Mouse (Mus musculus): Measurements from ENCODE around the gene Atp8a2. TPM values are rescaled to one million over a fixed set of nuclear protein-coding genes. Genes with fewer than 3 reads are reported as not detected.

Atp8a2 gene
- polyA plus RNA-seq, 1 experiment, result 16.1 TPM

DNA sequence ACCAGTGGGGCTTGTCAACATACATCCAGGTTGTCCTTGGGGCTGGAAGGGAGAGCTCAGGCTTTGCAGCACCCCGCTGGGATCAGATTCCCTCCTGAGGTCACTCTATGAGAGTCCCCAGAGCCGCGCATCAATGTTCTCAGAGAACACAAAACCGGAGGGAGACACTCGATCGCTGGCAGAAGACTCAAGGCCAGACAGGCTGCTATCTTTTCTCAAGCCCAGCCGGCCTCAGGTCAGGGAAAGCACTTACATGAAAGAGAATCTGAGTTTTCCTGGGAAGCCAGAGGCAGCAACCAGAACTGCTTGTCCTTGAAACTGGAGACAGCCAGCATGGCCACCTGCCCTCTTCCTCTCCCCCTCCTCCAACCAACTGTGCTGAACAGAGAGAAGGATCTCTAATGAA is 519.4 kb downstream of the Atp8a2 start:
- no peak for DNase-seq (ENCODE audit: extremely low spot score in 1 of 2, low spot score in 1 of 2)

DNA sequence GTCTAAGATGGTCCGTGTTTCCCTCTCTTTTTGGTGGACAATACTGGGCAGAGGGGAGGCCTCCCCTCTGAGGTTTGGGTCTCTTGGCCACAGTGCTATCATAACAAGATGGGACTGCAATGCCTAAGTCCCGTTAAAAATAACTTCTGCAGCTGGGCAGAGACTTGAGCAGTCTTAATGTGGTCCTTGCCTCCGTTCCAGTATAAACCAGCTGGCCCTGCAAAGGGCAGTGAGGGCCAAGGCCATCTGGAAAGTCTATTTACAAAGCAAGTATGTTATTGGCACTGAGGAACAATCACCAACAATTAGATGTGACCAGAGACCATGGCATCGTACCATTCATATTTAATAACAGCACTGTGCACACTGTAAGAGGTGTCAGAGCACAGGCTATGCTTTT is 521.6 kb downstream of the Atp8a2 start:
- no peak for DNase-seq (ENCODE audit: extremely low spot score in 1 of 2, low spot score in 1 of 2)

DNA sequence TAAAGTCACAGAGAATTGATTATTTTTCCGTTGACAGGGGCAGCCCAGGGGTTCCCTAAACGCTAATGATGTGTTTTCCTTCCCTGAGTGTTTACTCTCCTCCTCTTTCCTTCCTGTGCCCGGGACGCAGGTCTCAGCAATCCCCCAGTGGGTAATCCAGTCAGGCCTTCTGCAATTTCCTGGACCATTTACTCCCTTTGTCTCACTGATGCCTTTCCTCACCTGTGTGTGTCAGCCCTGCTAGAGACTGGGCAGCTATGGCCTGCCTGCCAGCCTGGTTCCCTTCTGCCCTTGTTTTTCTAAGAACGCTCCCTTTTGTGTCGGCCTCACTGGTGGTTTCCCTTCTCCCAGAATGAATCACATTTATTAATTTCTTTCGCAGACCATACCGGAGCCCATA is 522.4 kb downstream of the Atp8a2 start:
- no peak for DNase-seq (ENCODE audit: extremely low spot score in 1 of 2, low spot score in 1 of 2)

DNA sequence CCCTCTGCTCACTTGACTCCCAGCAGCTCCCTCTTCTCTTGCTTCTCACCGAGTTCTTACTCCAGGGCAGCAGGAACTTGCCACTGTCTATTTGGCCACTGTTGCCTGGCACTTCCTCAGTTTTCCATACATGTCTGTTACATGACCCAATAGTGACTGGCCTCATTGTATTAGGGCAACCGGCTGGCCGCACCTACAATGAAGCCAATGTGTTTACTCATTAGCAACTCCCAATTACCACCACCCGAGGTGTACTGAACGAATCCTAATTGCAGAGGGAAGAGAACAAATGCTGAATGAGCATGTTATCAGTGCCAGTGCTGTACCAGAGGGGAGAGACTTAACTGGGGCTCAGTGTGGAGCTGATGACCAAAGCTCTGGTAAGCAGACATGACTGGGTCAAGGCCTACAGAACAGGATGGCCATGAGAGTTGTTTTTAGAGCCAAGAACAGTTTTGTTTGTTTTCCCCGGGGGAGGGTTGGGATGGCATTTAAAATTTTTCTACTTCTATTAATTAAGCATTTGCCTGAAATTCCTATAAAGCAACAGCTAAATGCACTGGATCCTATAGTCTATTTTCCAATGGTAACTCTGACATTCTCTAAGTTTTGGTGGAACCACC is 524.0 kb downstream of the Atp8a2 start:
- DNase-seq (ENCODE audit: extremely low spot score in 1 of 2, low spot score in 1 of 2), result no peak

DNA sequence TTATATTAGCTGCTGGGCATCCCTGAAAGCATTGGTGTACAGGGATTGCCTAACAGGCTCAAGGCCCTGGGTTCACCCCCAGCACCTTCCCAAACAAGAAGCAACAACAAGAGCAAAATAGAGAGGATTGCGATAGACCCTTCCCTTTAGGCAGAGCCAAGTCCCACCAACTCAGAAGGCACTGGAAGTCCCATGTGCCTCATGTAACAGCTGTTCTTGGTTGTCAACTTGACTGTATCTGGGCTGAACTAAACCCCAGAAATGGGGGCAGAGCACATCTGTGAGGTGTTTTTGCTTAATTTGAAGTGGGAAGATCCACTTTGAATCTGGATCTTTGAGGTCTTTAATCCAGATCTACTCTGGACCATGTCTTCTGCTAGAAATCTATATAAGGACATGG is 539.9 kb downstream of the Atp8a2 start:
- DNase-seq (ENCODE audit: extremely low spot score in 1 of 2, low spot score in 1 of 2), result no peak

DNA sequence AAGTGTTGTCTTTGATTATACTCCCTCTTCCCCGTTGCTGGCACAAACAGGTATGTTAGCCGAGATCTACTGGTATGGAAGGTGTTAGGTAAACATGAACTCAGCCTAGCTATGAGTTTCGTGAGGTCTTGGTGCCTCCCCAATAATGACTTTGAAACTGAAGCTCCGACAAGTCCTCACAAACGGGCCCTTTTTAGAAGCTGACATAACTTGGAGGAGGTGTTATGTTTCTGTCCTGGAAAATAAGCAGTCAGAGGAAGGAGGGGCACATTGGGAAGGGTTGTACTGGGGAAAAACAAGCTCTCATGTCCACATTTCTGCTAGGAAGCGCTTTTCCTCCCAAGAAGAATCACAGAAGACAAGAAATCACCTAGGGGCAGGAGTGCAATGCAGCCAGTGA is 540.4 kb downstream of the Atp8a2 start:
- peak in 1 of 2 experiments; percentile 16 for DNase-seq (ENCODE audit: extremely low spot score in 1 of 2, low spot score in 1 of 2)

DNA sequence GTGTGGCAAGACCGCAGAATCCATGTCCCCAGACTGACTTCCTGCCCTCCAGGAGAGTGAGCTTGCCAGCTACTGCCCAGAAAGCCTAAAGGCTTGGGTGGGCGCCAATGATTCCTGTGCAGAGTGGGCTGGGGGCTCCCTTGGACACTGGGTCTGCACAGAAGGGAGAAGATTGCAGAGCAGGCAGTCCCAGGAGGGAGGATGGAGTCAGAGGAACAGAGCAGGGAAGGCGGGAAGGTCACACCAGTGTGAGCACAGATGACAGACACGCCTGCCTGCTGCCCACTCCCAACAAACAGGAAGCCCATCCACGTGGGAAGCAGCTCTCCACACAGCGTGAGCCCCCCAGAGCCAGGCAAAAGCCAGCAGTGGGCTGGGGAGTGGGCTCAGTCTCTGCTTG is 547.6 kb downstream of the Atp8a2 start:
- no peak for DNase-seq (ENCODE audit: extremely low spot score in 1 of 2, low spot score in 1 of 2)

DNA sequence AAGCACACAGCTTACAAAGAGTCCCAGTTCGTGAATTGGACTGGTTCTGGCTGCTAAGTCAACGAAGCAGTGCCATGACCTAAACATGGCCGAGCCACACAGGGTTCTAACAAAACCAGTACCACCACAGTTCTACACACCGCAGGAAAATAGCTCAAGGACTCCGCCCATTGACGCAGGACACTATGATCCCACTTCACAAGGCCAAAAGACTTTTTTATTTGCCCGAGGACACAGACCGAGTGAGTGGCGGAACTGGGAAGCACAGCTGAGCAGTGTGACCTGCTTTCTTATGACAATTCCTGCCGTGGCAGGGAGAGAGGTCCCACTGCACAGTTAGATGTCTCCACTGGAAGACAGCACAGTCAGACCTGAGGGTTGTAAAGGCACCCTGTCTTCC is 548.4 kb downstream of the Atp8a2 start:
- no peak for DNase-seq (ENCODE audit: extremely low spot score in 1 of 2, low spot score in 1 of 2)

DNA sequence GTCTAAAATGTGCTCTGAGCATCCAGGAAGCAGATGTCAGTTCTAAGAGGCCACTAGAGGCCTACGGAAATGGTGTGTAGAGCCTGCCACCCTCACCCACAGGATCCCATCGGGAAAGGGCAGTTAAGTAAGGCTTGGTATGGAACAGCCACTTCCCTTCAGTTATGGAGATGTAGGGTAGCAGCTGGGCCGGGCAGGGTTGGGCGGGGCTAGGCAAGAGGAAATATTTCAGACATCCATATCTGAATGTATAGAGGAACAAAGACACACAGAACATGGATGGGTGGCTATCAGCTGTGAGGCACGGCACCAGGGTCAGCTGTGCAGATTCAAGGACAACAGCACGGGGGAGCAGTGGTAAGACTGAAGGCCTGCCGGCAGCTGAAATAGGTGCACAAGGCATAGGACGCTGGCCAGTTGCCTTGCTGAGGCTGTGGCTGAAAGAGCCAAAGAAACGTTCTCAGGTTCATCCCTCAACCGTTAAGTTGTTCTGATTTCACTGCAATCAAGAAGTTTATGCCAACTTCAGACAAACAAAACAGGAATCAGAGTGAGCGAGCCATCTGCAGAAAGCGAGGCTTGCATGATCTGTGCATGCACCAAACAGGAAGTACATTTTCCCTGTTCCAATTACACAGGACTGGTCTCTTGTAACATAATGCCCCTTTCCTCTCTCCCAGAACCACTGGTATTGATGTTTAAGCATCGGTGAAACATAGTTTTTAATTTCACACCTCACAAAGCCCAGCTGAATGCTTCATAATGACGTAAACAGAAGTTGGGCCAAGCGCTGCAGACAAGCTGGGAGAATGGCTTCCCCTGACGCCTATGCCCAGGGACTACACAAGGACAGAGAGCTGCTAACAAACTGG is 549.9 kb downstream of the Atp8a2 start:
- DNase-seq (ENCODE audit: extremely low spot score in 1 of 2, low spot score in 1 of 2), result no peak

DNA sequence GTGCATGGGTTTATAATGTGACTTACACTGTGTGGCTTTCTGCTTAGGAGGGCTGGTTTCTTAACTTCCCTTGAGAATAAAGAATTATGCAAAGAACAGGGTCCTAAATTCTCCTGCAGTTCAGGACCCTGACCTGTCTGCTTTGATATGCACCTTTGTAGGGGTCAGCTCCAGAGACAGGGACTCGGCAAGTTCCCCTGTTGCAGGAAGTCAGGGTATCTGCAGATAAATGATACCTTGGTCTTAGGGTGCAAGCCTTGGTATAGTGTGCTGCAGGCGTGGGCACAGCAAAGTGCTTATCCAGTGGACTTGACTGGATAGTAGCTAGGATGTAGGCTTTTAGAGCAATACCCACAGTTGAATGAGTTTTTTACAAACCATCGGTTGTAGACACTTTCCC is 552.1 kb downstream of the Atp8a2 start:
- DNase-seq (ENCODE audit: extremely low spot score in 1 of 2, low spot score in 1 of 2), result no peak

DNA sequence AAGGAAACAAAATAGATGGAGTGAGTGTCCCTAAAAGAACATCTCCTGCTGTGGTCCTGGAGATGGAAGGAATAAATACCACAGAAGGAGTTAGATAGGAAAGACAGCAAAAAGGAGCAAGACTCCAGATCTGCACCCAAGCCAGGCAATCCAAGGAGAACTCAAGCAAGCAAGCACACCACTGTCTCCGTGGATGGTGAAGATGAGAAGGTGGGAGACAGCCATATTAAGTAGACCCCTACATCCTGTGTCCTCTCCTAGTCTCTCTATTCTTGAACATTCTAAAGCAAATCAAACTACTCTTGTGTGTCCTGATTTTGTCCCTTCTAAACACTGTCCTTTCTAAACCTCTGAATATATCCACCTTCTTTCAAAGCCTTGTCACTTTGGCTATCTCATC is 552.8 kb downstream of the Atp8a2 start:
- DNase-seq (ENCODE audit: extremely low spot score in 1 of 2, low spot score in 1 of 2), result no peak

DNA sequence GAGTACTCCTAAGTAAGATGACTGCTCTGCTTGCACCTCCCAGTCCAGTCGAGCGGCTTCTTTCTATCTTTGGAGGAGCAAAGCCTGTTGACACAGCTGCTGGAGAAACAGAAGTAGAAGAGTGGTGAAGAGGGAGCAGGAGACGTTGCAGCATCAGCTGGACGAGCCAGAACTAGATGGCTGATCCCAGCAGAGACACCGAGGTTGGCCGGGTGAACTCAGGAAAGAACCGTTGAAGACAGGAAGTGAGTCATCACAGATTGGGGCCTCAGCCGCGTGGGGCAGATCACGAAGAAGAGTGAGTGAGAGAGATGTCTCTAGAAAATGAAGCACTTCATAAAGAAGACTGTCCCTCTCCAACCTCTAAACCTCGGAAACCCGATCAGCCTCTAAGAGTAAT is 553.4 kb downstream of the Atp8a2 start:
- no peak for DNase-seq (ENCODE audit: extremely low spot score in 1 of 2, low spot score in 1 of 2)

DNA sequence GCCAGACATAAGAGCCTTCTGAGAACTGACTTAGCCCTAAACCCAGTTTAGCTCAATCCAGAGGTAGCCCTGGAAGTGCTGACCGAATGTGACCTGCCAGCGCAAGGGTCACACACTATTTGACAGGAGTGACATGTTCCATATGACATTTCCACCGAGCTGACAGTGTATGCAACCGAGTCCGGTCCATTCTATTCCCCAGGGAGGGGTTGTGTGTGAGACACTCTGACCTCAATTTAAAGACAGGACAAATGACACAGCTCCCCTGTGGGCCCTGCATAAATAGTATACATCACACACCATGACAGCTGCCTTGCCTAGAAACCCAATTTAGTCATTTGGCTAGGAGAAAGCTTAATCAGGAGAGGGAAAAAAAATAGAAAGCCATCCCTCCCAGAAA is 555.1 kb downstream of the Atp8a2 start:
- no peak for DNase-seq (ENCODE audit: extremely low spot score in 1 of 2, low spot score in 1 of 2)

DNA sequence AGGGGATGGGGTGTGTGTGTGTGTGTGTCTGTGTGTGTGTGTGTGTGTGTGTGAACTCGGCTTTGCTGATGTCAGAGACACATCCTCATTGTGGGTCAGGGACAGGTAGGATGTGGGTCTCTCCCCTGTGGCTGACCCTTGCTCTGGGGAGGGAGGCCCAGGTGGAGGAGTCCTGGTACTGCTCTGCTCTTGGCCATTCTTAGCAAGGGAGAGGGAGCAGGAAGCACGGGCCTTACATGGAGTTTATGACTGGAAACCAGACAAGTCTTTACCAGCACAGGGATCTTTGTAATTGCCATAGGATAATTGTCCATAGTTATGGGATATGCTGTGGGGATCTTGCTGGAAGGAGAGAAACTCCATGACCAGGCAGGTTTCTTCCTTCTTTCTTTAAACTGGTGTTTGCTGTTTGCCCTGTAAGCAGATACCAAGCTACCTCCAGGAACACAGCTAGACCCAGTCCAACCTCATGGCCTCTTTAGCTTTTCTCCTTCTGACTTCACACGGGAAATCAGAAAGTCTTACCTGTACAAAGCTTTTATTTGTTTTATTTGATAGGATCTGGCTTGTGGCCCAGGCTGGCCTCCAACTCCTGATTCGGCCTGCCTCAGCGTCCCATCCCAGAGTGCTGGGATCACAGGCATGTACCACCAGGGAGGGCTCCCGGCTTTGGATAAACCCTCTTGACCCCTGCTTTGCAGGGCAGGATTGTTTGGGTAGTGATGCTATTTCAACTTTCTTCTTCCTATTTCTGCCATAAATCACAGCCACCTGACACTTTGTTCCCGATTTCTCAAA is 557.9 kb downstream of the Atp8a2 start:
- DNase-seq (ENCODE audit: extremely low spot score in 1 of 2, low spot score in 1 of 2), result no peak

DNA sequence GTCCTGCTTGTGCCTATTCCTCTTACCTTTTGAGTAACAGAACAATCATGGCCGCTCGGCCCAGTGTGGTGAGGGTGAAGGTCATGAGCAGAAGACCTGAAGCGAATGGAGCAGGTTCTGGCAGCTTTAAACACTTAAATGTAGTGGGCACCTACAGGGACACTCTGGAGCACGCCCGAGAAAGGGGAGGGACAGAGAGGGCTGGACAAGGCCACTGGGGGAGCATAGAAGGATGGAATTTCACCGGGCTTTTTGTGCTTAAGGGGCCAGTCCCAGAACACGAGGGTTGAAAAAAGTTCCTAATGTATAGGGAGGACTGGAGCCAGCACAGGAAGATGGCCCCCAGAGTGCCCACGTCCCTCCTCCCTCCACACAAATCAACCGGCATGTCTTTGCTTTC is 563.0 kb downstream of the Atp8a2 start:
- DNase-seq (ENCODE audit: extremely low spot score in 1 of 2, low spot score in 1 of 2), result no peak

DNA sequence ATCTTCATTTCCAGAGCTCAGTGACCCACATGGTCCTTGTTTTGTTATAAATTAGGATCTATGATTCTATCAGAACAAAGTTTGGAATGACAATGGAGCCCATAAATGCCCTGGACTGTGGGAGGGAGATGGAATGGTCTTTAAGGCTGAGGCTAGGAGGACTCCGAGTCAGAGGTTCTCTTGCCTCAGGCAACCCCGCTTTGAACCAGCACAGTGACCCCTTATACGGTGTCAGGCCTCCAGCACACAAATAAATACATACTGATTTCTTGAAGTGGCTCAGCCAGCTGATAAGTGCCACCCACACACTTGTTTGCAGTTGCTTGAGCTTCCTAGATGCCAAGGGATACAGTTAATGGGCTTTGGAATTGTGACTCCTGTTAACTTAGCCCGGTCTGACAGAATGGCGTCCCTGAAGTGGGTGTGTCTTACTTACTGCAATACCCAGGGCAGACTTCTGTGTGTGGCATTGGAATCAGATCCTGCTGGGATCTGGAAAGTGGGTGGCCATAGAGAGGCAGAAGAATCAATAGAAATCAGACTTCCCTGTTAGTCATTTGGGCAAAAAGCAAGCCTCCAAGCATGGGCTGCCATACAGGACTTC is 563.6 kb downstream of the Atp8a2 start:
- DNase-seq (ENCODE audit: extremely low spot score in 1 of 2, low spot score in 1 of 2), result no peak

DNA sequence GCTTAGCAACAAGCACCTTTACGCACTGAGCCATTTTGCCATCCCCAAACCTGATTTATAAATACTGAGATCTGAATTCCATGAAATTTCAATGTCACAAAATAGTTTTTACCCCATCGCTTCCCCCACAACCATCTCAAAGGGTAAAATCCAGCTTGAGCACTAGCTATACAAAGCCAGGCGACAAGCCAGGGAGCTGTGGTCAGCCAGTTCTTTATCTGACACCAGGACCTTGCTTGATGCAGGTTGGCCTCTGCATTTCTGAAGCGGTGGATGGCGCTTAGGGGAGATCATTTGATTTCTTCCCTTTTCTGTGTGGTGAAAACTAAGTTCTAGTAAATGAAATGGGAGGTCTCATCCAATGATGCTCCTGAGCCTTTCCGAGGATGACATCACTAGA is 564.9 kb downstream of the Atp8a2 start:
- no peak for DNase-seq (ENCODE audit: extremely low spot score in 1 of 2, low spot score in 1 of 2)

DNA sequence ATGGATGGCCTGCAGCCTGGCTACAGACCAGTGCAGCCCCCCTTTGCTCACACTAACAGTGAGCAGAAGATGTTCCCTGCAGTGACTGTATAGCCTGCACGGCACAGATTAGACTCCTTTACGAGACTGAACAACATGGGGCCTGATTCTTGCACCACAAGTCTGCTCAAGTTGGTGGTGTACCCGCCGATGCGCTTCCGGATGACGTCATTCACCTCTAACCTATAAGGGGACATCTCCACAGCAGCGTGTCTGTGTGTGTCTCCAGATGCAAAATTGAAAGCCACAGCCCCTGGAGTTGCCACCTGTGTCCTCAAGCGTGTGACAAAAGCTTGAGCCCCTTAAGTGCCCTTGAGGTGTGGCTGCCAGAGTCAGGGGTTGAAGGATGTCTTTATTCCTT is 566.9 kb downstream of the Atp8a2 start:
- no peak for DNase-seq (ENCODE audit: extremely low spot score in 1 of 2, low spot score in 1 of 2)

DNA sequence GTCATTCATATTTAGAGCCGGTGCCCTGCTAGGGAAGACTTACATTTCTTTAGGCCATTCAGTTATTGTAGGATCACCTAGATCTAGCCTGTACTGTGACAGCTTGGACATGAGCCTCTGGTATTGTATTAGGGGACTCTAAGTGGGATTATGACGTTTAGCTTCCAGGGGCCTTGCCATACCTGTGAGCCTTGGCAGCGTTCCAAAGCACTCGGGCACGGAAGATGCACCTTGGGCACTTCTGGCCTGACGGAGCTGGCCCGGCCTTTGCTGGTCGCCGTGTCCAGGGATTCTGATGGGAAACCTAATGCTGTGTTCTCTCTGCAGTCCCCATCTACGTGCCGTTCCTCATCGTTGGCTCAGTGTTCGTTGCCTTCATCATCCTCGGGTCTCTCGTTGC is 567.7 kb downstream of the Atp8a2 start:
- DNase-seq (ENCODE audit: extremely low spot score in 1 of 2, low spot score in 1 of 2), result no peak

DNA sequence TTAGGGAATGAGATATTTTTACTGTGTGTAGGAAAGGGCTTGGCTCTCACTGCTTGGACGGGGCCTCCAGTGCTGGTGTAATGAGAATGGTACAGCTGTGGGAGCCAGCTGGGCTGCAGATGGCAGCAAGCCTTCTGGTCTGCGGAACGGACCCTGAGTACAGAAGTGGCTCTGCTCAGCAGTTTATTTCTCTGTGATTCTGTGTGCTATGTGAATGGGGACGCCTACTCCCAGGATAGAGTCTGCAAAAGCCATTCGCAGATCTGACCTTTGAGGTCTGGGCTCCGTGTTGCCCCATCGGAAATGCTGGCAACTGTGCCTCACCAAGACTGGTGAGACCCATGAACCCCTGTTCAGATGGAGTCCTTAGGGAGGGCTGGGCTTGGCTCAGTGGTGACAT is 569.2 kb downstream of the Atp8a2 start:
- peak in 1 of 2 experiments; percentile 33 for DNase-seq (ENCODE audit: extremely low spot score in 1 of 2, low spot score in 1 of 2)

DNA sequence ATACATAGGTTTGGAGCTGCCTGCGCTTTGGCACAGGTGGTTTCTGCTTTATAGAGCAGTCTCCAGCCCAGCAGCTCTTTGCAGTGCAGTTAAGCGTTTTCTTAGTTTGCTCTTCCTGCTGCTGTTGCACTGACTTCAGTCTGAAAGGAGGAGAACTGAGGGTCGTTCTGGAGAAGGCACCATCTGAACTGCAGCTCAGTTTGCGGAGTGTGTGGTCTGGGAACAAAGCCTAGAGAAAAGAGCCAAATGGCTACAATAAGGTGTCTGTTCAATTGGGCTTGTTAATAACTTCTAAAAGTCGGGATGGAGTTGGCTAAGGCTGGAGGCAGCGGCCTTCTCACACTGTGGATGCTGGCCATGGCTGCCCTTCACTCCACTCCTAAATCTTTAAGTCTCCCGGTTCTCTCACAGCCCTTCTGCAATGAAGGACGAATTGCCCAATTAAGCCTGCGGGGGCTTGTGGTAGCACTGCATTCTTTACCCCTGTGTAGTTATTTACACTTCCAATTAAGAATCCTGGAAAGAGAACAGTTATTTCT is 569.8 kb downstream of the Atp8a2 start:
- no peak for DNase-seq (ENCODE audit: extremely low spot score in 1 of 2, low spot score in 1 of 2)
